Mouse (Mus musculus) G1E (cell line): ENCODE measurements around the gene Prdm16.

Source experiments
- CTCF ChIP-seq: IDR thresholded peaks from 2 replicates; pipeline ENCODE4 v1.5.1; 2012; ENCODE audit warnings: low read depth, low read length, inconsistent platforms, mixed read lengths
- GATA1 ChIP-seq: IDR thresholded peaks from 2 replicates; pipeline ENCODE4 v1.6.1; 2012; ENCODE audit warnings: borderline replicate concordance, low read length, inconsistent platforms, mixed read lengths
- POLR2AphosphoS5 ChIP-seq: IDR thresholded peaks from 2 replicates; pipeline ENCODE4 v1.6.1; 2012; ENCODE audit warnings: low read depth, low read length, inconsistent platforms; ENCODE audit not compliant: insufficient replicate concordance
- TAL1 ChIP-seq: conservative IDR thresholded peaks from 2 replicates; pipeline ENCODE4 v1.6.1; 2012; ENCODE audit warnings: low read depth, low read length, inconsistent platforms, mixed read lengths

- TF ChIP-seq CTCF: no peak
- no peak for TF ChIP-seq POLR2AphosphoS5
- TF ChIP-seq TAL1: no peak
- TF ChIP-seq GATA1: no peak
Measured at GRCm38 (mm10) chr4:154328836-154329235, 307.8 kb downstream of the Prdm16 start.
